Mouse (Mus musculus): ENCODE results near the gene Gm28038.

Gene Gm28038

GRCm38 (mm10) chr2:30345971-30346676 is 65.3 kb downstream of the Gm28038 start:
- no peak for DNase-seq (ENCODE audit: low read depth, low spot score)

- DNase-seq (ENCODE audit: low read depth, low spot score) = no peak
Observed at GRCm38 (mm10) chr2:30349196-30349595, 68.4 kb downstream of the Gm28038 start.
